Mouse (Mus musculus) liver, postnatal 0 days (tissue): ENCODE measurements around the gene Tmx4. TPM values are rescaled to one million over a fixed set of nuclear protein-coding genes. Genes with fewer than 3 reads are reported as not detected.

Source experiments
- ATAC-seq: fragments of 200-750 bp; cut with Nextera tagmentation; 2 replicates; pipeline ENCODE4 v1.8.0; 2017; ENCODE audit warnings: mild to moderate bottlenecking, moderate library complexity
- DNase-seq: peaks from one replicate; pipeline ENCODE4 v3.0.0-alpha.2; 2016
- H3K27ac ChIP-seq: fragments of 300-500 bp; sonication (generic); 2 replicates; pipeline ENCODE4 v1.5.1; 2014; ENCODE audit warnings: antibody characterized with exemption, moderate library complexity, mild to moderate bottlenecking, low read depth
- H3K27me3 ChIP-seq: fragments of 300-500 bp; sonication (generic); 2 replicates; pipeline ENCODE4 v1.6.1; 2014; ENCODE audit warnings: low read length, control low read depth, mixed read lengths; ENCODE audit not compliant: insufficient read depth
- H3K36me3 ChIP-seq: fragments of 300-500 bp; sonication (generic); replicated peaks from 2 replicates; pipeline ENCODE4 v1.6.1; 2014; ENCODE audit warnings: mild to moderate bottlenecking, control low read depth, low read length, moderate library complexity, mixed read lengths; ENCODE audit not compliant: insufficient read depth
- H3K4me1 ChIP-seq: fragments of 300-500 bp; sonication (generic); 2 replicates; pipeline ENCODE4 v1.6.1; 2014; ENCODE audit warnings: antibody characterized with exemption, mild to moderate bottlenecking, control low read depth; ENCODE audit not compliant: insufficient read depth
- H3K4me2 ChIP-seq: fragments of 300-500 bp; sonication (generic); 2 replicates; pipeline ENCODE4 v1.6.1; 2014; ENCODE audit warnings: low read depth, mild to moderate bottlenecking, low read length, moderate library complexity, mixed read lengths
- H3K4me3 ChIP-seq: fragments of 300-500 bp; sonication (generic); 2 replicates; pipeline ENCODE4 v1.5.1; 2014; ENCODE audit warnings: low read depth, low read length
- H3K9ac ChIP-seq: fragments of 300-500 bp; sonication (generic); replicated peaks from 2 replicates; pipeline ENCODE4 v1.6.1; 2014; ENCODE audit warnings: mild to moderate bottlenecking, moderate library complexity
- H3K9me3 ChIP-seq: fragments of 300-500 bp; sonication (generic); 2 replicates; pipeline ENCODE4 v1.6.1; 2016; ENCODE audit warnings: mild to moderate bottlenecking, control low read depth, low read length, mixed read lengths
- CTCF ChIP-seq: sonication (generic); IDR thresholded peaks from 2 replicates; pipeline ENCODE4 v1.5.1; 2016; ENCODE audit warnings: antibody characterized with exemption, low read depth
- EP300 ChIP-seq: IDR thresholded peaks from 2 replicates; pipeline ENCODE4 v1.6.1; 2016; ENCODE audit warnings: antibody characterized with exemption, low read depth, mild to moderate bottlenecking
- WGBS: fragments of 180-500 bp; shearing (Covaris S2); extraction: QIAGEN DNeasy Blood & Tissue Kit; methylation state at CpG from one replicate; pipeline ENCODE4 v1.1.7; 2014; ENCODE audit not compliant: insufficient replicate concordance; 5-methylcytosine and 5-hydroxymethylcytosine counted together
- polyA plus RNA-seq: library from polyadenylated mRNA; unstranded; fragments of >200 nt; fragmentation: Nextera tagmentation; extraction: Ambion mirVana; gene quantifications from 2 replicates; pipeline ENCODE4 v1.2.1, GENCODE M21; 2015

Tmx4 gene
- polyA plus RNA-seq, 1 experiment from 2014 or later = 8.6 TPM

DNA sequence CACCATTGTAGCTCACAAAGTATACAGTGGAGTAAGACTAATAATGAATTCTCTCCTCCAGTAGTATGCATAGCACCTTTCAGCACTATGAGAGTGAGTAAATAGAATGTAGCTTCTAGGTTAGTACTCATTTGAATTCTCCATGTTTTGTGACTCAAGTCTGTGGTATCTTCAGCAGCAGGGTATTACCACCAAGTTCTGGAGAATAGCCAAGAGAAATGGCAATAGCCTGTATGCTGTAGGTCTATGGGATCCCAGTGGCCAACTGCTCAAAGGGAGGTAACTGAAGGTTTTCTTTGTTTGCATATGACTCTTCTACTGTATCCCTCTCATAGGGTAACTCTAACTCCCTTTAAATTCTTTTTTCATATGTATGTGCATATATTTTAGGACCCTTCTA is 39.0 kb downstream of the Tmx4 start:
- Histone ChIP-seq H3K36me3 (0 out of 2 replicates have a peak, but pooled peaks cover 5% of the 10 kb centered on the region), H3K9ac (no peak overlapping the region), H3K4me1 (no peaks in the 10 kb centered on the region), H3K27ac (no peak overlapping the region), H3K4me2 (no peak overlapping the region), H3K27me3 (no peaks in the 10 kb centered on the region), H3K9me3 (no peaks in the 10 kb centered on the region), H3K4me3 (no peak overlapping the region)
- DNase-seq = no peak
- no peak for ATAC-seq
- TF ChIP-seq CTCF (no peak), EP300 (no peak)

DNA sequence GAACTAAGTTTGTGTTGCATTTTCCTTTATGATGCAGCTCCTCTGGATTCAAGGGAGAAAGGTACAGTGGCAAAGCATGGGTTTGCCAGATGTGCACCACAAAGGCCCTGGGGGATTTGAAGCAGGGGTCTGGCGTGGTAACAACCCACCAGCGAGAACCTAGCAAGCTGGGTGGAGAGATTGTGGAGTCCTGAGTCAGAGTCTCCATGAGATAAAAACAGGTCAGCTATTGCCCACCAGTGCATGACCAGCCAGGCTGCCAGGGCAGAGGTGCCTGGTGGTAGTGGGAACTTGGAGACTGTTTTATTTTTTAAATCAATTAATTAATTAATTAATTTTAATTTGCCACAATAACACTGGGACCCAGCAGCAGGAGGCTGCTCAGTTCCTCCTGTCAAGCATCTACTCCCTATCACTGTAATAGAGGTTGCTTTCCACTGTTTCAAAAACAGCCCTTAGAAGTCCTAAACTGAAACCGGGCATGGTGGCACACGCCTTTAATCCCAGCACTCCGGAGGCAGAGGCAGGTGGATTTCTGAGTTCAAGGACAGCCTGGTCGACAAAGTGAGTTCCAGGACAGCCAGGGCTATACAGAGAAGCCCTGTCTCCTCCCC is 52.8 kb downstream of the Tmx4 start:
- H3K9ac ChIP-seq = no peak overlapping the region
- no peak for ATAC-seq
- H3K27me3 ChIP-seq = no peaks in the 10 kb centered on the region
- H3K4me2 ChIP-seq = no peak overlapping the region
- H3K27ac ChIP-seq = no peak overlapping the region
- 93% methylated on average over 6 of the region's 6 CpGs for WGBS
- no peaks in the 10 kb centered on the region for H3K9me3 ChIP-seq
- H3K36me3 ChIP-seq = peaks cover 3% of the 10 kb centered on the region; the same call in 1 of the 2 replicates
- no peaks in the 10 kb centered on the region for H3K4me1 ChIP-seq
- no peak for TF ChIP-seq EP300
- TF ChIP-seq CTCF = no peak
- no peak overlapping the region for H3K4me3 ChIP-seq
- no peak for DNase-seq

DNA sequence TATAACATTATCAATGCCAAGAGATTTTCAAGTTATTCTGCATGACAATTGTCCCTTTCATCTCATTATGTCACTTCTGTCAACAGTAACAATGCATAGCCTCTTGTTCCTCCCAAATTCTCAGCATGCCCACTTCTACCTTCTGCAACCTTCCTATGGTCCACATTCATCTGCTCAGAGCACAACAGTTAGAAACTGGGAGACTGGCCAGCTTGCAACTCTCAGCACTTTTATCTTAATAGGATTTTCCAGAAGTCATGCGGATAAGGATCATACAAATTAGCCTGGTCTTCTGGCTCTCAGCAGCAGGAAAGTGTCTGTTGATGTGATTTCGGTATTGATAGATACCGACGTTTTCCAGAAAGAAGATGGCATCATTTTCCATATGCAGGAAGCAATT is 58.7 kb downstream of the Tmx4 start:
- ATAC-seq (no peak), DNase-seq (no peak)
- TF ChIP-seq EP300 = no peak
- TF ChIP-seq CTCF = no peak
- no peaks in the 10 kb centered on the region for H3K9me3 ChIP-seq
- H3K4me2 ChIP-seq = no peak overlapping the region
- H3K9ac ChIP-seq = no peak overlapping the region
- H3K27me3 ChIP-seq = no peaks in the 10 kb centered on the region
- H3K4me3 ChIP-seq = no peak overlapping the region
- H3K4me1 ChIP-seq = no peaks in the 10 kb centered on the region
- H3K36me3 ChIP-seq = no peaks in the 10 kb centered on the region
- 68% methylated on average over 4 of the region's 4 CpGs for WGBS
- H3K27ac ChIP-seq = no peak overlapping the region

DNA sequence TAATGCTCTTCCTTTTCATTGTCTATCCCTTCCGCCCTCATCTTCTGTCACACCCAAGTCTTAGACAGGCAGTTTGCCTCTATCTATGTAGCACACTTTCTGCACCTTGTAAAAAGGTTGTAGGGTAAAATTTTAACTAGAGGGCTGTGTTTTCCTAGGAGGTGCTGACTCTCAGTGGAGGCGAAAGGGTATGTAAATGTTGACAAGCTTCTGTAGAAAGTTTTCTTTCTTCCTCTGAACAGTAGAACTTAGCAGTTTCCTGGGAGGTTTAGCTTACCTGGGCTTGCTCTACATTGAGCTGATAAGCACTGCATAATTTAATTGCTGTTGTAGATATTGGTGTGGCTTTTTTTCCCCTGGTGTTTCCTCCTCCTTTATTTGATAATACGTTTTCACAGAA is 84.5 kb downstream of the Tmx4 start:
- DNase-seq (no peak), ATAC-seq (peak; percentile 58; the same call in 1 of the 2 replicates)
- H3K4me1 ChIP-seq = no peaks in the 10 kb centered on the region
- H3K9ac ChIP-seq = no peak overlapping the region
- no peaks in the 10 kb centered on the region for H3K27me3 ChIP-seq
- H3K36me3 ChIP-seq = no peaks in the 10 kb centered on the region
- H3K9me3 ChIP-seq = peaks cover 6% of the 10 kb centered on the region; the same call in 1 of the 2 replicates
- TF ChIP-seq CTCF = no peak
- no peak for TF ChIP-seq EP300
- WGBS = 67% methylated on average over 3 of the region's 3 CpGs
- H3K27ac ChIP-seq = peak overlapping the region; percentile 65
- 0 out of 2 replicates have a peak overlapping the region, but pooled peaks have one; percentile 29 for H3K4me2 ChIP-seq
- H3K4me3 ChIP-seq = no peak overlapping the region

DNA sequence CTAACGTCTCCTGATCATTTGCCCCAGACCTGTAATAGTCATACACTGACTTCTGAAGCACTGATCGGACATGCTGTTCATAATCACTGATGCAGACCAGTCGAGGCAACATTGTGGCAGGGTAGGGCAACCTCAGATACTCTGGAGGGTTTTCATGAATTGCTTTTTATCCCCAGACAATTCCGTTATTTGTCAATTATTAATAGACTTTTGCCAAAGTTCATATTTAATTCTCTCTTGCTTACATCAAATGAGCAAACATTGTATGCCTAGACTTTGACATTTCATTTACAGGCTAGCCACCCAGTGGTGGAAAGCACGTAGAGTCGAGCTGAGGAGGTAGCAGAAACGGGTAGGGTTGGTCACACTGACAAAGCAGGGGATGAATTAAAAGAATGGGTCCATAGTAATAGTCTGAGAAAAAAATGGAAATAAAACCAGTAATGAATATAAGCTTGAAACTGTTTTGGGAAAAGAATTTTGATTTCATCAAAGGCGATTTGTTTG is 89.7 kb downstream of the Tmx4 start, which contains the start of gene Hao1:
Gene Hao1, minus strand, starts transcription at position 148 of the 507 bp plus-strand sequence.
- Histone ChIP-seq H3K4me2 (peak within 1 kb of the TSS; percentile 64), H3K27ac (0 out of 2 replicates have a peak within 1 kb of the TSS, but pooled peaks have one; percentile 7), H3K36me3 (no peaks in the 10 kb centered on the region), H3K27me3 (no peaks in the 10 kb centered on the region), H3K9me3 (no peaks in the 10 kb centered on the region), H3K9ac (0 out of 2 replicates have a peak within 1 kb of the TSS, but pooled peaks have one; percentile 26), H3K4me3 (peak within 1 kb of the TSS; percentile 34), H3K4me1 (no peaks in the 10 kb centered on the region)
- peak; percentile 29; the same call in 1 of the 2 replicates for TF ChIP-seq CTCF
- TF ChIP-seq EP300 = no peak
- WGBS = 55% methylated on average over 8 of the region's 8 CpGs
- DNase-seq (no peak), ATAC-seq (0 out of 2 replicates have a peak, but pooled peaks have one; percentile 52)

DNA sequence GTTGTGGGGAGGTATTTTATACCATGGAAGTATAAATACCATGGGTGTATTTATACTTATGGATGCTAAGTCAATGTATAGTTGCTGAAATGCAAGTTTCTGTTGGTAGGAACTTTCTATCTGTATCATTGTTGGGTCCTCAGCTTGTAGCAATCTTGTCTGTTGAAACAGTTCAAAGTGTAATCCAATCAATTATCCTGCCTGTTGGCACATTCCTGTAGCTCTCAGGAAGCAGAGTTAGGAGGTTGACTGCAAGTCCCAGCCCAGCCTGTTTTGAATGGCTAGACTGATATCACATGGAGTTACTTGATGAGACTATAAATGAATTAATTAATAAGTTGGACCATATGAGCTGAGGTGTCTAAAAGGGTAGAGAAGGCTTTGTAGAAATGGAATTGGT is 91.6 kb downstream of the Tmx4 start:
- peak overlapping the region; percentile 34; the same call in 1 of the 2 replicates for H3K4me3 ChIP-seq
- H3K27ac ChIP-seq = no peak overlapping the region
- H3K36me3 ChIP-seq = no peaks in the 10 kb centered on the region
- H3K4me1 ChIP-seq = no peaks in the 10 kb centered on the region
- TF ChIP-seq CTCF = no peak
- TF ChIP-seq EP300 = no peak
- ATAC-seq (peak; percentile 86), DNase-seq (no peak)
- peak overlapping the region; percentile 64 for H3K4me2 ChIP-seq
- H3K27me3 ChIP-seq = no peaks in the 10 kb centered on the region
- no peaks in the 10 kb centered on the region for H3K9me3 ChIP-seq
- H3K9ac ChIP-seq = no peak overlapping the region
